Mouse (Mus musculus) layer of hippocampus, postnatal 25 days (tissue): ENCODE data around the gene Exog. TPM values are rescaled to one million over a fixed set of nuclear protein-coding genes. Genes with fewer than 3 reads are reported as not detected.

Experiments used
- DNase-seq, 2 experiments: peaks; one replicate each; pipeline ENCODE4 v3.0.0; 2022; ENCODE audit warnings: mixed read lengths in 2 of 2, low spot score in 1 of 2; ENCODE audit errors: extremely low spot score in 1 of 2
- total RNA-seq, 2 experiments: library from RNA; stranded (reverse); gene quantifications; 2 replicates each; pipeline ENCODE4 v1.2.3; 2021

Exog gene
- total RNA-seq, 2 experiments from 2014 or later = 18.9 to 21.0 TPM

- DNase-seq = no peak
These were observed 11.2 kb downstream of the Exog start for GRCm38 (mm10) chr9:119455967-119456366.

- DNase-seq = no peak
These were observed 12.4 kb downstream of the Exog start for GRCm38 (mm10) chr9:119457122-119457521.

GRCm38 (mm10) chr9:119460410-119460809 is 15.7 kb downstream of the Exog start:
- DNase-seq = peak; percentile 57 to 74

- no peak for DNase-seq
These were observed 20.3 kb downstream of the Exog start for GRCm38 (mm10) chr9:119465056-119465455.

GRCm38 (mm10) chr9:119465595-119465994 is 20.9 kb downstream of the Exog start:
- DNase-seq = no peak

GRCm38 (mm10) chr9:119469691-119470353 is 25.1 kb downstream of the Exog start:
- DNase-seq = no peak

GRCm38 (mm10) chr9:119472412-119472918 is 27.7 kb downstream of the Exog start:
- no peak for DNase-seq

- no peak for DNase-seq
These were observed 28.3 kb downstream of the Exog start for GRCm38 (mm10) chr9:119473011-119473410.

GRCm38 (mm10) chr9:119473608-119474164 is 28.9 kb downstream of the Exog start:
- no peak for DNase-seq

GRCm38 (mm10) chr9:119474717-119475611 is 30.2 kb downstream of the Exog start:
- DNase-seq = no peak

- no peak for DNase-seq
These were observed 33.0 kb downstream of the Exog start for GRCm38 (mm10) chr9:119477754-119478153.

GRCm38 (mm10) chr9:119478345-119478744 is 33.6 kb downstream of the Exog start:
- no peak for DNase-seq

- DNase-seq = no peak
These were observed 34.6 kb downstream of the Exog start for GRCm38 (mm10) chr9:119479297-119479696.

GRCm38 (mm10) chr9:119481612-119482011 is 36.9 kb downstream of the Exog start:
- no peak for DNase-seq

GRCm38 (mm10) chr9:119483554-119484353 is 39.0 kb downstream of the Exog start:
- DNase-seq = no peak

GRCm38 (mm10) chr9:119484420-119484819 is 39.7 kb downstream of the Exog start:
- no peak for DNase-seq

GRCm38 (mm10) chr9:119484868-119485267 is 40.1 kb downstream of the Exog start:
- DNase-seq = no peak

GRCm38 (mm10) chr9:119496354-119496753 is 51.6 kb downstream of the Exog start:
- no peak for DNase-seq

- peak in 1 of 2 experiments; percentile 23 for DNase-seq
These were observed 52.2 kb downstream of the Exog start for GRCm38 (mm10) chr9:119496960-119497359.

GRCm38 (mm10) chr9:119497546-119498246 is 53.0 kb downstream of the Exog start:
- DNase-seq = no peak
